Mouse (Mus musculus): ENCODE results near the gene Tbcc.

Gene Tbcc

DNA sequence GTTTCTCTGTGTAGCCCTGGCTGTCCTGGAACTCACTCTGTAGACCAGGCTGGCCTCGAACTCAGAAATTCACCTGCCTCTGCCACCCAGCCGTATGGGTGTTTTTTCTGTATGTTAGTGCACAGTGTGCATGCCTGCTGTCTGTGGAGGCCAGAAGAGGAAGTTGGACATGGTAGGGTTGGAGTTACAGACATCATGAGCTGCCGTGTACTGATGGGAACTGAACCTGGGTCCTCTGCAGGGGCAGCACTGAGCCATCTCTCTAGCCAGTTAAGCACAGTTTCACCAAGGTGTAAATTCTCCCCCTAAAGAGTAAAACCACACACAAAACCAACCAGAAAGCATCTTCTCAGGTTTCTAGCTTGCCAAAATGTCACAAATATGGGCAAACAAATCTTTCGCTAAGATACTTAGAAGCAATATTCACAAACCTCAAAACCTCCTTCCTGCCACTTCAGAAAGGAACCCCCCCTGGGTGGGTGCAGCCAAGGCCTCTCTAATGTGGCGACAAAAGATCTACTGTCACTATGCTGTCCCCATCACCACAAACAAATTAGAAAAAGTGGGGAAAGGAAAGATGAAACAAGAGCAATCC, 20.2 kb upstream of the Tbcc start:
- no peak for DNase-seq (ENCODE audit: low read depth)

DNA sequence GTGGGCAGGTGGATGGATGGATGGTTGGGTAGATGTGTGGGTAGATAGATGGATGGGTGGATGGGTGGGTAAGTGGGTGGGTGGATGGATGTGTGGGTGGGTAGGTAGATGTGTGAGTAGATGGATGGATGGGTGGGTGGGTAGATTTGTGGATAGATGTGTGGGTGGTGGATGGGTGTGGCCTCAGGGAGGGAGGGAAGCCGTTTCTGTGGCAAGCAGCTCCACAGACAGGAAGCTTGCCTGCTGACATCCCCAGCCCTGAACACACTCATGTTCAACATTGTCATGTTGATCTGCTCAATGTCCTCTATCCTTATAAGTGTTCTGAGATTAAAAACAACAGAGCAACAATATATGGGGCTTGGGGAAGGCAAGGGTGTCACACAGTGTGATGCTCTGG, 19.6 kb upstream of the Tbcc start:
- DNase-seq (ENCODE audit: low read depth), result no peak

GRCm38 (mm10) chr17:46872806-46873205, 17.7 kb upstream of the Tbcc start:
- no peak for DNase-seq (ENCODE audit: low read depth)

GRCm38 (mm10) chr17:46874133-46874532, 16.4 kb upstream of the Tbcc start:
- no peak for DNase-seq (ENCODE audit: low read depth)

GRCm38 (mm10) chr17:46875626-46876025, 14.9 kb upstream of the Tbcc start:
- no peak for DNase-seq (ENCODE audit: low read depth)

DNA sequence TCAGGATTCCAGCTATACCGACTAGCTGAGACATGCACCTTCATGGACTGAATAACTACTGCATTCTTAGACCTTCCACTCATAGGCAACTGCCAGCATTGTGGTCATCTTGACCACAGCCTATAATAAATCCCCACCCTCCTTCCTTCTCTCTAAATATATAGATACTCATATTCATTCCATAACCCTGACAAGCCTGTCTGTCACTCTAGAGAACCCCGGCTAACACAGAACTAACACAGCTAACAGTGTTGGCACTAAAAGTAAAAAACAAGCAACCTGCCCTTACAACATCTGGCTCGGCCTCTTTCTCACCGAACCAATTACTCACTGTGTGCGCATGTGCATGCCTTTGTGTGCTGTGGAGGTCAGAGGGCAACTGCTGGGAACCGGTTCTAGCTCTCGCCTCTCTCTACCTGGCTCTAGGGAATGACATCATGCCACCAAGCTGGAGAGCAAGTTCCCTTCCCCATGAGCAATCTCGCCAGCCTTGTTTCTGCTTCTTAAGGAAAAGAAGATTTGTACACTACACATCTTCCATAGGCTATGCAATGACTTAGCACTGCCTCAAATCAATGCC, 14.0 kb upstream of the Tbcc start:
- no peak for DNase-seq (ENCODE audit: low read depth)

DNA sequence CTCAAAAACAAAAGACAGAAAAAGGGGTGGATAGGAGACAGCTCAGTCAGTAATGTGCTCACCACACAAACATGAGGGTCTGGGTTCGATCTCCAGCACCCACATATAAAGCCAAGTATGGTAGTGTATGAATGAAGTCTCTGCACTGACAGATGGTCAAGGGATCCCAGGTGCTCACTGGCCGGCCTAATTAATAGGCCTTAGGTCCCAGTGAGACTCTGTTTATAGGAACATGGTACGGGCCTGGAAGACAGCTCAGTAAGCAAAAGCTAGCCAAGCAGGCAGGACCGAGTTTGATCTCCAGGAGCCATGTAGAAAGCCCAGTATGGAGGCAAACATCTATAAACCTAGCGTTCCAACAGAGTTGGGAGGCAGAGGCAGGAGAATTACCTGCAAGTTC, 13.4 kb upstream of the Tbcc start:
- no peak for DNase-seq (ENCODE audit: low read depth)

DNA sequence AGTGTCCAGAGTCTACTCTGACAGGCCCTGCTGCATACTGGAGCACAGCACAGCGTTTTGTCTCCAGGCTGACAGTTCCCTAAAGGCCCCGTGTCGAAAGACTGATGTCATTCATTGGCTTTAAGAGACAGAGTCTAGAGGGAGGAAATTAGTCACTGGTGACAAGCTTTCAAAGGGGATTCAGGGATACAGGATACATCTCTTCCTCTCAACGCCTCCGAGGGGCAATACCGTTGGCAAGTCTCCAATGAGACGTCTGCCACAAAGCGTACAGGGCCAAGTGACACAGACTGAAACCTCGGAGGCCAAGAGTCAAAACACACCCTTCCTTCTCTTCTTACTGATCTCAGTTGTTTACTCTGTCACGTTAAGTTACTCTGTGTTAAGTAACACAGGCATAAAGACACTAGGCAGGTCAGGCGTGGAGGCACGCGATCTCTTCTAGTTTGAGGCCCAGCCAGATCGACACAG, 10.6 kb upstream of the Tbcc start:
- DNase-seq (ENCODE audit: low read depth), result no peak

- DNase-seq (ENCODE audit: low read depth), result no peak
Observed at GRCm38 (mm10) chr17:46880322-46880721, 10.2 kb upstream of the Tbcc start.

DNA sequence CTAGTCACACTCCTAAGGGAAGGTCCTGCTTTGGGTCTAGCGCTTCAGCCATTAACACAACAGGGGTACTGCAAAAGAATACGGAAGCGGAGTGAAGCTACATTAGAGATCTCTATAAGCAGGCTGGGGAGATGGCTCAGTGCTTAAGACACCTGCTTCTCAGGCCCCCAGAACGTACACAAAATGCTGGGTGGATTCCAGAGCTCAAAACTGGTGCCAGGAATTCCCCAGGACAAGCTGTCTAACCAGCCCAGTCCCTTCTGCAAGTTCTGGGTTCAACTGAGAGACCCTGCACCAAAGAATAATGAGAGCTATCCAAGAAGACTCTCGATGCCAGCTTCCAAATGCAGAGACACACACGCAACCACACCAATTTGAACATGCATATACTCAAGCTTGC, 8.8 kb upstream of the Tbcc start:
- no peak for DNase-seq (ENCODE audit: low read depth)

- DNase-seq (ENCODE audit: low read depth), result no peak
Observed at GRCm38 (mm10) chr17:46883107-46883506, 7.4 kb upstream of the Tbcc start.

DNA sequence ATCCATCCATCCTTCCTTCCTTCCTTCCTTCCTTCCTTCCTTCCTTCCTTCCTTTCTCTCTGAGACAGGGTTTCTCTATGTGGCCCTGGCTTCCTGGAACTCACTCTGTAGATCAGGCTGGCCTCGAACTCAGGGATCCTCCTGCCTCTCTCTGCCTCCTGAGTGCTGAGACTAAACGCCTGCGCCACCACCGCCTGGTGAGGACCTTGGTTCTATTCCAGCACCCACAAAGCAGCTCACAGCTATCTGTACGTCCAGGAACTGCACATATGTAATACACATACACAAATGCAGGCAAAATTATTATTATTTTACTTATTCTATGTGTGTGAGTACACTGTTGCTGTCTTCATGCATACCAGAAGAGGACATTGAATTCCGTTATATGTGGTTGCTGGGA, 5.7 kb upstream of the Tbcc start:
- no peak for DNase-seq (ENCODE audit: low read depth)

GRCm38 (mm10) chr17:46885218-46885909, 5.1 kb upstream of the Tbcc start:
- DNase-seq (ENCODE audit: low read depth), result no peak

- DNase-seq (ENCODE audit: low read depth), result peak; percentile 58
Observed at GRCm38 (mm10) chr17:46885910-46886643, 4.4 kb upstream of the Tbcc start.

DNA sequence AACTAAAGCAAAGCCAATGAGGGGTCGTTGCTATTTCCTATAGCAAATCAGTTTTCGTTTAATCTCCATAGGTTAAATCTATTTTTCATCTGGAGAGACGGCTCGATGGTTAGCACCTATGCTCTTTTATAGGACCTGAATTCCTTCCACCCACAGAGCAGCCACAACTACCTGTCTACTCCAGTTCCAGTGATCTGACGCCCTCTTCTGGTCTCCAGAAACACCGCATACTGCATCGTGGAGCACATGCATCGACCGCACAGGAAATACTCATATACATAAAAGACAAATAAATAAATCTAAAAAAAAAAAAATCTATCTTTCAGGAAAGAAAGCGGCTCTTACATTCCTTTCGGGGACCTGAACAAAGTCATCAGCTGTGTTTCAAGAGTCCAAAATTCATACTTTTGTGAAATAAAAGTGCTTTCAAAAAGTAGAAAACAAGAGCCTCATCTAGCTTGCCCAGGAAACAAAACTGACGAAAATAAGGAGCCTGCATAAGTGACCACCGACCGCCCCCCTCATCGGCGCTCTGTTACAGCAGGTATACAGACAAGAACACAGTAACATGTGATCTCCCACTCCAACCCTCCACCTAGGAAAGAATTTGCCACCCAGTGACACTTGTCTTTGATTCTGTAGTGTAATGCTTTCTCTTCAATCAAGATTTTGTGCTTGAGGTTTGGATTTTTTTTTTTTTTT, 1.8 kb upstream of the Tbcc start:
- DNase-seq (ENCODE audit: low read depth), result peak; percentile 58

- DNase-seq (ENCODE audit: low read depth), result peak; percentile 28
Observed at GRCm38 (mm10) chr17:46889450-46890084, 917 bp upstream of the Tbcc start.

DNA sequence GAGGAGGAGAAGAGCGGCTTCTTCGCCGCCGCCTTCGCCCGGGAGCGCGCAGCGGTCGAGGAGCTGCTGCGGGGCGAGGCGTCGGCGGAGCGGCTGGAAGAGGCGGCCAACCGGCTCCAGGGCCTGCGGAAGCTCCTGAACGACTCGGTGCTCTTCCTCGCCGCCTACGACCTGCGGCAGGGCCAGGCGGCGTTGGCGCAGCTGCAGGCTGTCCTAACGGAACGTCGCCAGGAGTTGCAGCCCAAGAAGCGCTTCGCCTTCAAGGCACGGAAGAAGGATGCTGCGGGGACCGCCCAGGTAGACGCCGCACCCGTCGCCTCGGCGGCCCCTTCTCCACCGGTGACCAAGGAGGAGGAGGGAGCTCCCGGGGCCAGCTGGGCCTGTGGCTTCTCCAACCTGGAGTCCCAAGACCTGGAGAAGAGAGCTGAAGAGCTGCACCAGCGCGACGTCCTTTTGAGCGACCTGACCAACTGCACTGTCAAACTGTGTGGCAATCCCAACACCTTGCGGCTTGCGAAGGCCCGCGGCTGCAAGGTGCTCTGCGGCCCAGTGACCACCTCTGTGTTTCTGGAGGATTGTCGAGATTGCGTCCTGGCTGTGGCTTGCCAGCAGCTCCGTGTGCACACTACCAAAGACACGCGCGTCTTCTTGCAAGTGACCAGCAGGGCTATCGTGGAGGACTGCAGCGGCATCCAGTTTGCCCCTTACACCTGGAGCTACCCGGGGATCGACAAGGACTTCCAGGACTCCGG, 535 bp downstream of the Tbcc start:
- DNase-seq (ENCODE audit: low read depth), result no peak

DNA sequence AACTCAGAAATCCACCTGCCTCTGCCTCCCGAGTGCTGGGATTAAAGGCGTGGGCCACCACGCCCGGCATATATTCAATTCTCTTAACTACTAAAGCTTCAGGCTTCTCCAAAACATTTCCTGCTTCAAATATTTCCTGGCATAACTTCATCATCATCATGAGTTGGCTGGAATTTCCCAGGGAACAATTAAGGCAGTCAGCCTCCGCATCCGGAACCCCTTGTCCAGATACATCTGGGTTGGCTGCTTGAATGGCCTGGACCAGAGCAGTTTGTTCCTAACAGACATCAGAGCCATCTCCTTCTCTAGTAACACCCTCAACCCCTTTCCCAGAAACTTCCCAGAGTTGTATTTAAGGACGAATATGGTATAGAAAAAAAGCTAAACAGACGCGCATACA, 4.9 kb downstream of the Tbcc start:
- DNase-seq (ENCODE audit: low read depth), result no peak

- DNase-seq (ENCODE audit: low read depth), result no peak
Observed at GRCm38 (mm10) chr17:46897221-46897950, 6.9 kb downstream of the Tbcc start.

- DNase-seq (ENCODE audit: low read depth), result no peak
Observed at GRCm38 (mm10) chr17:46900941-46901340, 10.5 kb downstream of the Tbcc start.

Measured in c-Kit-positive CD71-positive TER-119-negative erythroid progenitor cells, embryonic 14.5 days (primary cell).